Mouse (Mus musculus) heart, postnatal 0 days (tissue): ENCODE measurements around the gene Dennd2c. TPM values are rescaled to one million over a fixed set of nuclear protein-coding genes. Genes with fewer than 3 reads are reported as not detected.
A peak's percentile ranks its signal among the peaks of the same experiment; 100 is the strongest.

Experiments
- ATAC-seq: fragments of 200-750 bp; cut with Nextera tagmentation; 2 replicates; pipeline ENCODE4 v1.8.0; 2017; ENCODE audit warnings: low read depth, moderate number of reproducible peaks, moderate library complexity; ENCODE audit not compliant: insufficient read depth
- DNase-seq: peaks from one replicate; pipeline ENCODE4 v3.0.0-alpha.2; 2016; ENCODE audit warnings: low spot score
- H3K27ac ChIP-seq: fragments of 300-500 bp; sonication (generic); 2 replicates; pipeline ENCODE4 v1.5.1; 2014; ENCODE audit warnings: low read depth, mild to moderate bottlenecking
- H3K27me3 ChIP-seq: fragments of 300-500 bp; sonication (generic); 2 replicates; pipeline ENCODE4 v1.6.1; 2014; ENCODE audit warnings: low read length, mixed read lengths; ENCODE audit not compliant: control insufficient read depth, insufficient read depth
- H3K36me3 ChIP-seq: fragments of 300-500 bp; sonication (generic); replicated peaks from 2 replicates; pipeline ENCODE4 v1.6.1; 2014; ENCODE audit warnings: low read length, mixed read lengths; ENCODE audit not compliant: control insufficient read depth, insufficient read depth
- H3K4me1 ChIP-seq: fragments of 300-500 bp; sonication (generic); 2 replicates; pipeline ENCODE4 v1.6.1; 2014; ENCODE audit warnings: antibody characterized with exemption; ENCODE audit not compliant: control insufficient read depth, insufficient read depth
- H3K4me2 ChIP-seq: fragments of 300-500 bp; sonication (generic); 2 replicates; pipeline ENCODE4 v1.6.1; 2014; ENCODE audit warnings: low read depth, mild to moderate bottlenecking, low read length, moderate library complexity
- H3K4me3 ChIP-seq: fragments of 300-500 bp; sonication (generic); 2 replicates; pipeline ENCODE4 v1.5.1; 2014; ENCODE audit warnings: low read depth, low read length
- H3K9ac ChIP-seq: fragments of 300-500 bp; sonication (generic); replicated peaks from 2 replicates; pipeline ENCODE4 v1.6.1; 2014; ENCODE audit warnings: low read depth, low read length, mixed read lengths
- H3K9me3 ChIP-seq: fragments of 300-500 bp; sonication (generic); replicated peaks from 2 replicates; pipeline ENCODE4 v1.6.1; 2016; ENCODE audit warnings: low read length; ENCODE audit not compliant: control insufficient read depth
- CTCF ChIP-seq: IDR thresholded peaks from 2 replicates; pipeline ENCODE4 v1.5.1; 2016; ENCODE audit warnings: antibody characterized with exemption, control low read depth, low read depth
- EP300 ChIP-seq: IDR thresholded peaks from 2 replicates; pipeline ENCODE4 v1.6.1; 2016; ENCODE audit warnings: antibody characterized with exemption, low read depth
- WGBS: fragments of 180-500 bp; shearing (Covaris S2); extraction: QIAGEN DNeasy Blood & Tissue Kit; methylation state at CpG from one replicate; pipeline ENCODE4 v1.1.7; 2014; 5-methylcytosine and 5-hydroxymethylcytosine counted together
- polyA plus RNA-seq: library from polyadenylated mRNA; unstranded; fragments of >200 nt; fragmentation: Nextera tagmentation; extraction: Ambion mirVana; gene quantifications from 2 replicates; pipeline ENCODE4 v1.2.1, GENCODE M21; 2015
- total RNA-seq: library from RNA; depleted of rRNA; stranded (reverse); fragments of >200 nt; gene quantifications from 2 replicates; pipeline ENCODE4 v1.2.3, GENCODE M21; 2014; ENCODE audit warnings: low replicate concordance

Dennd2c gene
- total and polyA plus RNA-seq, 2 experiments from 2014 or later = 1.6 to 4.0 TPM

GRCm38 (mm10) chr3:103068971-103069370 lies 33.4 kb upstream of the Dennd2c start:
- Histone ChIP-seq H3K9ac (no peak overlapping the region), H3K4me3 (no peak overlapping the region), H3K27me3 (no peaks in the 10 kb centered on the region), H3K9me3 (no peaks in the 10 kb centered on the region), H3K4me2 (no peak overlapping the region), H3K36me3 (peaks cover 43% of the 10 kb centered on the region), H3K4me1 (no peaks in the 10 kb centered on the region), H3K27ac (no peak overlapping the region)
- 87% methylated on average over 6 of the region's 6 CpGs for WGBS
- no peak for TF ChIP-seq EP300
- TF ChIP-seq CTCF = no peak
- DNase-seq (no peak), ATAC-seq (no peak)

GRCm38 (mm10) chr3:103073771-103074170 lies 28.6 kb upstream of the Dennd2c start, which contains the start of gene Ampd1:
Gene Ampd1 (plus strand): TSS chr3:103074014.
- H3K4me3 ChIP-seq = no peak within 1 kb of the TSS

GRCm38 (mm10) chr3:103075871-103076270 lies 26.5 kb upstream of the Dennd2c start:
- Histone ChIP-seq H3K36me3 (no peaks in the 10 kb centered on the region), H3K4me3 (no peak overlapping the region), H3K27me3 (no peaks in the 10 kb centered on the region), H3K9me3 (no peaks in the 10 kb centered on the region), H3K9ac (no peak overlapping the region), H3K4me2 (no peak overlapping the region), H3K27ac (no peak overlapping the region), H3K4me1 (no peaks in the 10 kb centered on the region)
- TF ChIP-seq CTCF = no peak
- TF ChIP-seq EP300 = no peak
- DNase-seq (no peak), ATAC-seq (no peak)
- 80% methylated on average over 9 of the region's 9 CpGs for WGBS

More at GRCm38 (mm10) chr3:103073771-103074170, 28.6 kb upstream of the Dennd2c start, which contains the start of gene Ampd1:
- H3K4me1 ChIP-seq = no peaks in the 10 kb centered on the region
- no peaks in the 10 kb centered on the region for H3K27me3 ChIP-seq
- no peak for DNase-seq
- no peaks in the 10 kb centered on the region for H3K9me3 ChIP-seq
- no peak within 1 kb of the TSS for H3K27ac ChIP-seq
- H3K36me3 ChIP-seq = peaks cover 3% of the 10 kb centered on the region
- H3K4me2 ChIP-seq = no peak within 1 kb of the TSS
- ATAC-seq = no peak
- no peak within 1 kb of the TSS for H3K9ac ChIP-seq
- TF ChIP-seq CTCF (no peak), EP300 (no peak)
- WGBS = 50% methylated on average over 5 of the region's 5 CpGs

GRCm38 (mm10) chr3:103076476-103076875 lies 25.9 kb upstream of the Dennd2c start:
- 78% methylated on average over 9 of the region's 9 CpGs for WGBS
- Histone ChIP-seq H3K9ac (no peak overlapping the region), H3K27ac (no peak overlapping the region), H3K4me2 (no peak overlapping the region), H3K36me3 (no peaks in the 10 kb centered on the region), H3K4me3 (no peak overlapping the region), H3K4me1 (no peaks in the 10 kb centered on the region), H3K27me3 (no peaks in the 10 kb centered on the region), H3K9me3 (no peaks in the 10 kb centered on the region)
- TF ChIP-seq EP300 (no peak), CTCF (no peak)
- DNase-seq = no peak
- no peak for ATAC-seq

- Histone ChIP-seq H3K9me3 (no peaks in the 10 kb centered on the region), H3K27me3 (no peaks in the 10 kb centered on the region), H3K9ac (no peak overlapping the region), H3K4me3 (no peak overlapping the region), H3K27ac (0 out of 2 replicates have a peak overlapping the region, but pooled peaks have one; percentile 1), H3K4me1 (peaks cover 7% of the 10 kb centered on the region; the same call in 1 of the 2 replicates), H3K4me2 (no peak overlapping the region), H3K36me3 (no peaks in the 10 kb centered on the region)
- WGBS = 48% methylated on average over 9 of the region's 9 CpGs
- ATAC-seq = no peak
- DNase-seq = peak; percentile 16
- TF ChIP-seq CTCF = no peak
- no peak for TF ChIP-seq EP300
Measured at GRCm38 (mm10) chr3:103079301-103079700, 23.1 kb upstream of the Dennd2c start.

- WGBS = 33% methylated on average over 11 of the region's 11 CpGs
- no peaks in the 10 kb centered on the region for H3K36me3 ChIP-seq
- TF ChIP-seq CTCF (no peak), EP300 (no peak)
- ATAC-seq (peak; percentile 41; the same call in 1 of the 2 replicates), DNase-seq (peak; percentile 17)
- H3K9me3 ChIP-seq = no peaks in the 10 kb centered on the region
- H3K27ac ChIP-seq = no peak overlapping the region
- H3K4me1 ChIP-seq = peaks cover 7% of the 10 kb centered on the region; the same call in 1 of the 2 replicates
- no peaks in the 10 kb centered on the region for H3K27me3 ChIP-seq
- H3K9ac ChIP-seq = no peak overlapping the region
- no peak overlapping the region for H3K4me3 ChIP-seq
- no peak overlapping the region for H3K4me2 ChIP-seq
Measured at GRCm38 (mm10) chr3:103081051-103081450, 21.4 kb upstream of the Dennd2c start.
